Mouse (Mus musculus) cerebellum, adult 2 months (tissue): ENCODE measurements around the gene Nudt2.

Experiments used
- CTCF ChIP-seq: fragments of 200-500 bp; IDR thresholded peaks from 2 replicates; pipeline ENCODE4 v1.5.1; 2011; ENCODE audit warnings: low read depth, mild to moderate bottlenecking, control low read depth, low read length, moderate library complexity, borderline replicate concordance; ENCODE audit not compliant: insufficient read depth
- POLR2A ChIP-seq: fragments of 200-500 bp; IDR thresholded peaks from 2 replicates; pipeline ENCODE4 v1.6.1; 2011; ENCODE audit warnings: low read length, control low read depth, borderline replicate concordance; ENCODE audit not compliant: insufficient read depth

GRCm38 (mm10) chr4:41505131-41505551 lies 40.2 kb downstream of the Nudt2 start:
- TF ChIP-seq POLR2A: no peak
- TF ChIP-seq CTCF: no peak
